Mouse (Mus musculus): ENCODE measurements around the gene Enah. TPM values are rescaled to one million over a fixed set of nuclear protein-coding genes. Genes with fewer than 3 reads are reported as not detected.

The Enah gene
- polyA plus RNA-seq, 1 experiment: 3.9 TPM

DNA sequence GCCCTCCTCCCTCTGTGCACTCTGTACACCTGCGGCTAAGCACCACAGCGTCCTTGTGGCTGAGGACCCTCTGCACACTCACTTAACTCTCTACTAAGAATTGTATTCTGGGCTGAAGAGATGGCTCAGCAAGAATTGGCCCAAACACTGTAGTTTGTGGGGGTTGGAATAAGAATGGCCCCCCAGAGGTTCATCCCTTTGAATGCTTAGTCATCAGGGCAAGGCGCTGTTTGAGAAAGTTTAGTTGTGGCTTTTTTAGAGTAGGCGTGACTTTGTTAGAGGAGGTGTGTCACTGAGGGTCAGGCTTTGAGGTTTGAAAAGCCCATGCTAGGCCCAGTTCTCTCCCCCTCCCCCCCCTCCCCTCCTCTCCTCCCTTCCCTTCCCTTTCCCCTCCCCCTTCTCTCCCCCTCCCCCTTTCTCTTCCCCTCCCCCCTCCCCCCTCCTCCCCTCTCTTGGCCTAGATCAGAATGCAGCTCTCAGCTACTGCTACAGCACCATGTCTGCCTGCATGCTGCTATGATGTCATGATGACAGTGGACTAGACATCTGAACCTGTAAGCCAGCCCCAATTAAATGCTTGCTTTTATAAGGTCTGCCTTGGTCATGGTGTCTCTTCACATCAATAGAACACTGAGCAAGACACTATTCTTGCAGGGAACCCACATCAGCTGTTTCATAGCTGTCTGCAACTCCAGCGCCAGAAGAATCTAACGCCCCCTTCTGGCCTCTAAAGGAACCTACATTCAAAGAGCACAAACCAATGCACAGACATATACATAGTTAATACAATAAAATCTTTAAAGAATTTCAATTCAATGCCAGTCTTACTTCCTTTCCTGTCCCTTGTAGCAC, 153.1 kb downstream of the Enah start:
- H3K36me3 ChIP-seq (ENCODE audit: control insufficient read depth, insufficient read depth, low read length): no peaks in the 10 kb centered on the region
- no peak overlapping the region for H3K27ac ChIP-seq (ENCODE audit: insufficient read depth, low read depth, low read length)
- TF ChIP-seq CTCF (IDR thresholded peaks at IDR 0.05; ENCODE audit: extremely low read depth, insufficient read length, insufficient replicate concordance, low read depth, low read length): no peak
- no peak for TF ChIP-seq POLR2A (IDR thresholded peaks at IDR 0.05; ENCODE audit: low read depth, low read length)
- WGBS: 76% methylated on average over 6 of the region's 6 CpGs
- H3K4me3 ChIP-seq (ENCODE audit: low read depth, low read length): no peak overlapping the region
- peaks cover 29% of the 10 kb centered on the region; the same call in 1 of the 2 replicates for H3K4me1 ChIP-seq (ENCODE audit: control insufficient read depth, insufficient read depth, insufficient read length, low read length)
- H3K27me3 ChIP-seq (ENCODE audit: control insufficient read depth, insufficient read depth, low read length): no peaks in the 10 kb centered on the region

- TF ChIP-seq POLR2A (IDR thresholded peaks at IDR 0.05; ENCODE audit: low read depth, low read length) (no peak), CTCF (IDR thresholded peaks at IDR 0.05; ENCODE audit: extremely low read depth, insufficient read length, insufficient replicate concordance, low read depth, low read length) (no peak)
- WGBS: 23% methylated on average over 5 of the region's 5 CpGs
- H3K27ac ChIP-seq (ENCODE audit: insufficient read depth, low read depth, low read length): peak overlapping the region; percentile 93
- H3K27me3 ChIP-seq (ENCODE audit: control insufficient read depth, insufficient read depth, low read length): no peaks in the 10 kb centered on the region
- no peaks in the 10 kb centered on the region for H3K36me3 ChIP-seq (ENCODE audit: control insufficient read depth, insufficient read depth, low read length)
- H3K4me3 ChIP-seq (ENCODE audit: low read depth, low read length): no peak overlapping the region
- peaks cover 32% of the 10 kb centered on the region; the same call in 1 of the 2 replicates for H3K4me1 ChIP-seq (ENCODE audit: control insufficient read depth, insufficient read depth, insufficient read length, low read length)
Measured at GRCm38 (mm10) chr1:181865863-181866216, 153.9 kb downstream of the Enah start.

DNA sequence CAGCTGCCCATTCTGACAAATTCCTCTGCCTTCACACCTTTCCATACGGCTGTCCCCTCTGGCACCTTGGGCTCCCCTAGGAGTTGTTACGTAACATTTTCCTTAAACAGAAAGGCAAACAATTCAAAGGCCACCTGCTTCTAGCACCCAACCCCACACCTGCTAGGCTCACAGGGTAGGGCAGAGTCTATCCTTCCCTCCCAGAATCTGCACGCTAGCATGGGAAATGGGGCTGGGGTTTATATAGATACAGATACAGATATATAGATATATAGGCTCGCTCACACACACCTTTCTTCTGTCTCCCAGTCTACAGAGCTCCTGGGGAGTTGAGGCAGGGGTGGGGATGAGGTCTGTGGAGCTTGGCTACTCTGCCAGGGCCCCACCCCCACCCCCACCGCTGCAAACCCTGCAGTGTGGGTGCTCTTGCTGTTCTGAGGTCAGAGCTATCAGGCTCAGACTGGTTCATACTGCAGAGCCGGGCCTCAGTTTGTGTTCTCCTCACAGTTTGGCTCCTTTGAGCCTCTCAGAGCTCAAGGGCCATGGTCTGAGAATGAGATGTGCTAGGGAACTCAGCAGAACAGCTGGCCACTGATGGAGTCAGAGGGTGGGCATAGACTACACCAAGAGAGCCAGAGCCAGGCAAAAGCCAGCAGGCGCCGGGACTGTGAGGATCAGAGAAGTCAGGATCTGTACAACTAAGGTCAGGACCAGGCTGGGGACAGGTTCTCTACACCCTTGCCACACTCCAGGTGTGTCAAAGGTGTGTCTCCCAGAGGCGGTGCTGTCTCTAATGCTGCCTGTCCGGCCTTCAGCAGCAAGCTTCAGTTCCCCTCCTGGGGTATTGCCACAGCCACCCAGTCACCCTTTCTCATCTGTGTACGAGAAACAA, 154.6 kb downstream of the Enah start:
- Histone ChIP-seq H3K27ac (ENCODE audit: insufficient read depth, low read depth, low read length) (peak overlapping the region; percentile 93), H3K27me3 (ENCODE audit: control insufficient read depth, insufficient read depth, low read length) (no peaks in the 10 kb centered on the region), H3K36me3 (ENCODE audit: control insufficient read depth, insufficient read depth, low read length) (no peaks in the 10 kb centered on the region), H3K4me1 (ENCODE audit: control insufficient read depth, insufficient read depth, insufficient read length, low read length) (peaks cover 36% of the 10 kb centered on the region; the same call in 1 of the 2 replicates), H3K4me3 (ENCODE audit: low read depth, low read length) (no peak overlapping the region)
- WGBS: 21% methylated on average over 11 of the region's 11 CpGs
- TF ChIP-seq POLR2A (IDR thresholded peaks at IDR 0.05; ENCODE audit: low read depth, low read length): no peak
- TF ChIP-seq CTCF (IDR thresholded peaks at IDR 0.05; ENCODE audit: extremely low read depth, insufficient read length, insufficient replicate concordance, low read depth, low read length): no peak

DNA sequence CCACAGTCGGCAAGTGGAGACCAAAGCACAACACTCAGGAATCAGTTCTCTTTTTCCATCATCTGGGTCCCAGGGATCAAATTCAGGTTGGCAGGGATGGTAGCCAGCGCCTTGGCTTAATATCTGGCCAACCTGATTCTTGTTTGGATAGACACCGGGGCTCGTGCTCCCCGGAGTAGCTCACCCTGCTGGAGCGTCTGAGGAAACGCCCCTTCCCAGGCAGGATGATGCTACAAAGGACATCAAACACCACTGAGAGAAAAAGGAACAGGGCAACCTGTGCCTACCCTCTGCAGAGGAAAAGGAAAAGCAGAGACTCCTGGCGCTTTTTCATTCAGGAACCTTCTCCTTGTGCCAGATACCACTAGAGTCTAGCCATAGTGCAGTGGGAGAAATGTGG, 156.4 kb downstream of the Enah start:
- 51% methylated on average over 8 of the region's 8 CpGs for WGBS
- H3K4me3 ChIP-seq (ENCODE audit: low read depth, low read length): no peak overlapping the region
- H3K27me3 ChIP-seq (ENCODE audit: control insufficient read depth, insufficient read depth, low read length): no peaks in the 10 kb centered on the region
- TF ChIP-seq CTCF (IDR thresholded peaks at IDR 0.05; ENCODE audit: extremely low read depth, insufficient read length, insufficient replicate concordance, low read depth, low read length): no peak
- TF ChIP-seq POLR2A (IDR thresholded peaks at IDR 0.05; ENCODE audit: low read depth, low read length): no peak
- peak overlapping the region; percentile 71; the same call in 1 of the 2 replicates for H3K27ac ChIP-seq (ENCODE audit: insufficient read depth, low read depth, low read length)
- peaks cover 36% of the 10 kb centered on the region; the same call in 1 of the 2 replicates for H3K4me1 ChIP-seq (ENCODE audit: control insufficient read depth, insufficient read depth, insufficient read length, low read length)
- no peaks in the 10 kb centered on the region for H3K36me3 ChIP-seq (ENCODE audit: control insufficient read depth, insufficient read depth, low read length)

- no peaks in the 10 kb centered on the region for H3K27me3 ChIP-seq (ENCODE audit: control insufficient read depth, insufficient read depth, low read length)
- no peaks in the 10 kb centered on the region for H3K36me3 ChIP-seq (ENCODE audit: control insufficient read depth, insufficient read depth, low read length)
- 47% methylated on average over 16 of the region's 16 CpGs for WGBS
- no peak overlapping the region for H3K4me3 ChIP-seq (ENCODE audit: low read depth, low read length)
- peaks cover 36% of the 10 kb centered on the region; the same call in 1 of the 2 replicates for H3K4me1 ChIP-seq (ENCODE audit: control insufficient read depth, insufficient read depth, insufficient read length, low read length)
- TF ChIP-seq POLR2A (IDR thresholded peaks at IDR 0.05; ENCODE audit: low read depth, low read length) (no peak), CTCF (IDR thresholded peaks at IDR 0.05; ENCODE audit: extremely low read depth, insufficient read length, insufficient replicate concordance, low read depth, low read length) (no peak)
- H3K27ac ChIP-seq (ENCODE audit: insufficient read depth, low read depth, low read length): peak overlapping the region; percentile 89
Measured at GRCm38 (mm10) chr1:181862676-181863374, 157.0 kb downstream of the Enah start.

- Histone ChIP-seq H3K4me3 (ENCODE audit: low read depth, low read length) (no peak overlapping the region), H3K36me3 (ENCODE audit: control insufficient read depth, insufficient read depth, low read length) (no peaks in the 10 kb centered on the region), H3K27ac (ENCODE audit: insufficient read depth, low read depth, low read length) (peak overlapping the region; percentile 89), H3K27me3 (ENCODE audit: control insufficient read depth, insufficient read depth, low read length) (no peaks in the 10 kb centered on the region), H3K4me1 (ENCODE audit: control insufficient read depth, insufficient read depth, insufficient read length, low read length) (peaks cover 35% of the 10 kb centered on the region; the same call in 1 of the 2 replicates)
- TF ChIP-seq CTCF (IDR thresholded peaks at IDR 0.05; ENCODE audit: extremely low read depth, insufficient read length, insufficient replicate concordance, low read depth, low read length) (no peak), POLR2A (IDR thresholded peaks at IDR 0.05; ENCODE audit: low read depth, low read length) (no peak)
- WGBS: 62% methylated on average over 2 of the region's 2 CpGs
Measured at GRCm38 (mm10) chr1:181861181-181861902, 158.4 kb downstream of the Enah start.
